Mouse (Mus musculus) erythroblast, adult 5-6 weeks (primary cell): ENCODE data around the gene Eif4e2. TPM values are rescaled to one million over a fixed set of nuclear protein-coding genes. Genes with fewer than 3 reads are reported as not detected.

Source experiments
- ATAC-seq: replicated peaks from 2 replicates; pipeline ENCODE4 v1.8.0; 2016; ENCODE audit warnings: moderate number of reproducible peaks, mild to moderate bottlenecking, moderate TSS enrichment, inconsistent platforms; ENCODE audit not compliant: poor library complexity, low FRiP score, severe bottlenecking
- total RNA-seq, 2 experiments: library from RNA; stranded (forward) in 1 of 2; stranded (reverse) in 1 of 2; fragments of 150-400 nt in 1 of 2; fragments of 200-764, 138-1000 nt in 1 of 2; gene quantifications; 2 replicates each; pipeline versions ENCODE4 v1.2.3 to v1.2.4; 2015 to 2017; ENCODE audit warnings: low replicate concordance in 2 of 2

The Eif4e2 gene
- total RNA-seq, 2 experiments from 2014 or later = 16.7 to 33.1 TPM

DNA sequence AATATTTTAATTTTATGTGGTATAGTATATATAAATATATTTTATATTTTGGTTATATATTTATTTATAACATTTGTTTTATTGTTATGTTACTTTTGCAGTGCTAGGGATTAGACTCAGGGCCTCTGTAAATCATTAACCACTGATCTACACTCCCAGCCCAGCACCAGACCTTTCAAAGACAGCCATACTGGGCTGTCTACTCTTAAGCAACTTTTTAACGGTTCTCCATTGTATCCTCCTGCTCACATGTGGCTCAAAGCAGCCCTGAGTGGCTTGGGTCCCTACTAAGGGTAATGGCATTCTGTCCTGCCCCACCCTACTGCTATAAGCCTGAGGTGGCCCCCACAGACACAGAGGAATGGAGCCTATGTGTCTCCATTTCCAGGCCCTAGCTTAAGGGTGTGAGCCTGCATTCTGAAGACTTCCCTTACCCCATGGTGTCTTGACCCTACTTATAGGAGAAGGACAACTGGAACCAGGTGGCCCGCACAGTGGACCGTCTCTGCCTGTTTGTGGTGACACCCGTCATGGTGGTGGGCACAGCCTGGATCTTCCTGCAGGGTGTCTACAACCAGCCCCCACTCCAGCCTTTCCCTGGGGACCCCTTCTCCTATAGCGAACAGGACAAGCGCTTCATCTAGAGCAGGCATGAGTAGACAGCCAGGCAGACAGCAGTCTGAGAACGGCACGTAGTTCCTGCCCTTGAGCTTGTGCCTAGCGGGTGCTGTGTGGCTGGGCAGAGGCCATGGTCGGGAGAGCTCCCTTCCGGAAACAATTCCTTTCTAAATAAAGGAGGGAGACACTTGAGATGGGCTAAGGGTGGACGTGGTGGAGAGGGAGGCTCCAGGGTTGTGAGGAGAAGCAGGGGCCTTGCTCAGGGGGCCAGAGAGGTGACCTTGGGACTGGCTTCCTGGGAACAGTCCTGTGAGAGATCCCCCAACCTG lies 15.3 kb upstream of the Eif4e2 start:
- no peak for ATAC-seq

DNA sequence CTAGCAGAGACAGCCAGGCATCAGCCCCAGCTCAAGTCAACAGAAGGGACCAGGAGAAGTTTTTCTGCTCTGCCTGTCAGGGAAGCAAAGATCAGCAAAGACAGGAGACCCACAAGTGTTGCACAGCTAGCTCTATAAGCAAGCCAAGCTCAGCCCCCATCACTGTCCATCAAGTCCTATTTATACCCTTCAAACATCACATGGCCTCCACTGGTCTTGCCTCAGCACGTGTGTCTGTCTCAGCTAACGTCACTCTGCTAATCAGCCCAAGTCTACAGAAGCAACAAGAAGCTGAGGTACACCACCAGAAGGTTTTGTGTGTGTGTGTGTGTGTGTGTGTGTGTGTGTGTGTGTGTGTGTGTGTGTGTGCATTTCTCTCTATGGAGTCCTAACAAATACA lies 12.9 kb upstream of the Eif4e2 start:
- no peak for ATAC-seq

DNA sequence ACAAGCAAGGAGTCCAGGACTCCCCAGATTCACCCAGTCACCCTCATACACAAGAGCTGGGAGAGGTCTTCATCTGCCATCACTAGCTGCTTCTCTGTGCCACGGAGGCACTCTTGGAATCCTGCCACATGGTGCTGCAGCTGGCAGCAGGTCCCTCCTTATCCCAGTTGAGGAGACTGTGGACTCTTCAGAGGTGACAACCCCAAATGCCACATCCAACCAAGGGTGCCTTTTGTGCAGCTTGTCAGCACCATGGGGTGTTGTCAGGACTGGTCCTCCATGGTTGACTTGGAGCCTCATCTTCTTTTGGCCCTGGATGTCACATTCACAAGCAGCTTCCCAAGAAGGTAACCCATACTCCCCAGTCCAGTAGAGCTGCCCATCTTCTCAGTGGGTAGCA lies 11.9 kb upstream of the Eif4e2 start:
- no peak for ATAC-seq

DNA sequence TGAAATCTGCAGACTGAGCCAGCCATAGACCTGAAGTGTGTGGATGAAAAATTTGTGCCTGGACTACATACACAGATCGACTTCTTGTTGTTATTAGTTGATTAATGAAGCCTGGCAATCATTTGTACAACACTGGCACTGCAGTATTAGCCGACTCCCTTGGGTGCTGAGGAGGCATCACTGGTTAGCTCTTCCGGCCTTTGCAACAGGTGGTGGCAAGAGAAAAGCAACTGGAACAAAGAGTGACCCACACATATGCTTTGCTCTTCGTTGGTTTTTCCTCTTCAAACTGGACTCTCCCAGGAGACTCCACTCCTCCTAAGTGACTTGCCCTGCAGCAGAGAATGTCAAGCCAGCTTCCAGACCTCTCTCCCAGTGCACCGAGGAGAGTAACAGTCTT lies 9.9 kb upstream of the Eif4e2 start:
- no peak for ATAC-seq

DNA sequence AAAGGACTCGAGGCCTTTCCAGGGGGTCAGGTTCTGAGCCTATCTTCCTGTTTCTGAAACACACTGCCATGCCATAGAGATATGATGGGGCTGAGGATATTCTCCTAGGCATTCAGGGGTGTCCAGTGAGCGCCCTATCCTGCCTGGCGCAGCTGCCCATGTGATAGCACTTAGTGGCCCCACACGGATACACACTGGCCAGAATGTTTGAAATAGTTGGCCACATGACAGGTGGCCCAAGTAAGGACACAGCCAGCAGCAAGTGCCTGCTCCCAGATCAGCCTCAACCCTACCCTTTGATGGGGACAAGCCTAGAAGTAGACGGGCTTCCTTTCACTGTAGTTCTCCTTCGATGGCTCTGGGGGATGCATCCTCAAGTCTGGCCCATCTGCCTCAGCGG lies 9.2 kb upstream of the Eif4e2 start, which contains the start of gene Chrng:
Gene Chrng, plus strand, starts transcription at position 193 of the 400 bp plus-strand sequence.
- ATAC-seq = no peak

DNA sequence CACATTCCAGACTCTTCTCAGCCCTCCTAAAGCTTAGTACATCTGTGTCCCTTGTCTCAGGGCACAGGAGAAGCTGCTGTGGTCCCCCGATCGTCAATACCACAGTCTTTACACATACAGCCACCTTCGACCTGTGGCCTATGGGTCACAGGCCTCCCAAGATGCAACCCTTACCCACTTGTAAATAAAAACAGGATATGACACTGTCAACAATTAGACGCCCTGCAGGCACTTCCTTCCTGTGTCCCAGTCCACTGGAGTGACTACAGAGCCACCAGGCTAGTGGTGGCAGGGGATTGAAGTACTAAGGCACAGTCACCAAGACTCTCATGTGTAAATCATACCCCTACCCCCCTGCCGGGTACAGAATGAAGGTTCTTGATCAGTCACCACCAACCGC lies 8.7 kb upstream of the Eif4e2 start:
- ATAC-seq = no peak

DNA sequence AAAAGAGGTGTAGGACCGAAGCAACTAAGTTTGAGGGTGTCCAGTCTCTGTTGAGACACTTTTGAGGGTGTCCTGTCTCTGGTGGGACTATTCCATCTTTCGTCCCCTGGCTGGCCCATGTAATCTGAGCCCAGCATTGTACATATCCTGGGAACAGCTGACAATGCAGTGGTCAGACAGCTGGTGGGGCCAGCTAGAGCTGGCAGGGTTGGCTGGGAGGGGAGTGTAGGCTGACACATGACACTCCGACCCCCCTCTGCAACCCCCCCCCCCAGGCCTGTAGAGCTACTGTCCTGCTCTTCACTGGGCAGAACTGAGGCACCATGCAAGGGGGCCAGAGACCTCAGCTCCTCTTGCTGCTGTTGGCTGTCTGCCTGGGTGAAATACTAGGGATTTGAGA lies 8.2 kb upstream of the Eif4e2 start:
- ATAC-seq = no peak

DNA sequence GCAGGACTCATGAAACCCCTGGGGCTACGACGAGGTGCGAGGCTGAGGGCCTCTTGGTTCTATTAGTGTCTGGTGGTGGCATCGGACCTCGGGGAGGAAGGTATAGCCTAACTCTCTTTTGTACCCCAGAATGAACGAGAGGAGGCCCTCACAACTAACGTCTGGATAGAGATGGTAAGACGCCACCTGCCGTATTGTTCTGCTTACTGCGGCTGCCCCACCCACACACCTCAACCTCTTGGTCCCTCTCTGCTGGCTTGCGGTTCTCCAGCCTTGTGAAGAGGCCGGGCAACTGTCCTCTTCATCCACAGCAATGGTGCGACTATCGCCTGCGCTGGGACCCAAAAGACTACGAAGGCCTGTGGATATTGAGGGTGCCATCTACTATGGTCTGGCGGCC lies 7.4 kb upstream of the Eif4e2 start:
- no peak for ATAC-seq

DNA sequence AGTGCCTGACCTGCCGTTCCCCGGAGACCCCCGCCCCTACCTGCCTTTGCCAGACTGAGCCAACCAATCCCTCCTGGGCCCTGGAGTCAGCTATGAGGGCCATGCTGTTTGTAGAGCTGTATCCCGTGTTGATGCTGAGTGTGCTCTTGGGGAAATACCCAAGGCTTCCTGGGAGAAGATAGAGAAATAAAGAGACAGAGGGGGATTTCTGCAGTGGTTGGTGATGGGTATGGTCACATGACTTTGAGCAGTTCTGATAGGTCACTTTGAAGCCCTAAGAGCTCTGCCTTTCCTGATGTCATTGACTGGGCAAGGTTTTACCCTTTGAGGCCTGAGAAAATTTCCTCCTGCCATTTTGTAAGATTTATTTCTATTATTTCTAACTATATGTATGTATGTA lies 2.3 kb upstream of the Eif4e2 start:
- no peak for ATAC-seq

DNA sequence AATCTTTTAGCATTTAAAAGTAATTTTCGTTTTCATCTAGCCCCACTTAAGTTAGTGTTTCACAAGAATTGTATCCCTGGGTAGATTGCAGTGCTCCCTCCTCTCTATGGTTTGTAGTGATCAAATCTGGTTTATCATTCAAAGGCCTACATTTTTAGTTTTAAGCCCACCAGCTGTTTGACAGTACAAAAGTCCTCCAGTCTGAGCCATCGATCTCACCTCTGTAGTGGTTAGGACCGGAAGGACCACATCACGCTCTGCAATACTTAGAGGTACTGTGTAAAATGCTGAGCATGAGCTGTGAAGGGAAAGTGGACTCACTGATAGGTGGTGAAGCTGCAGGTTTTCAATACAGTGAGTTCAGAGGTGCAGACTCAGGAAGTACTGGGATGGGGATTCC lies 1.0 kb downstream of the Eif4e2 start:
- ATAC-seq = no peak

DNA sequence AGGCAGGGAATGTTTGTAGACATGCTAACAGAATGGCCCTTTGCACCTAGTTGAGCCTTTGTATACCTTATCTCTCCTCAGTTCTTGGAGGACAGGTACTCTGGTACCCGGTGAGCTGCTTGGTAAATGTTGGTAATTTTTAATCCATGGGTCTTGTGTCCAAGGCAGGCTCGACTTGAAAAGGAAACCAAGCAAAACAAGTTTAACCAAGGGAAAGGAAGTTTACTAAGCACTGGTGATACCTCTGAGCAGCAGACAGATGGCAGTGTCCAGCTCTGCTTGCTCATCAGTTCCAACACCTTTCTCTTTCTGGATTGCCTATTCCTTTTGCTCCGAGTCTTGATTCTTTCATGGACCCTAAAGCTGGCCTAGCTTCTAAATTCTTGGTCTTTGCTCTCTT lies 4.2 kb downstream of the Eif4e2 start:
- ATAC-seq = no peak

DNA sequence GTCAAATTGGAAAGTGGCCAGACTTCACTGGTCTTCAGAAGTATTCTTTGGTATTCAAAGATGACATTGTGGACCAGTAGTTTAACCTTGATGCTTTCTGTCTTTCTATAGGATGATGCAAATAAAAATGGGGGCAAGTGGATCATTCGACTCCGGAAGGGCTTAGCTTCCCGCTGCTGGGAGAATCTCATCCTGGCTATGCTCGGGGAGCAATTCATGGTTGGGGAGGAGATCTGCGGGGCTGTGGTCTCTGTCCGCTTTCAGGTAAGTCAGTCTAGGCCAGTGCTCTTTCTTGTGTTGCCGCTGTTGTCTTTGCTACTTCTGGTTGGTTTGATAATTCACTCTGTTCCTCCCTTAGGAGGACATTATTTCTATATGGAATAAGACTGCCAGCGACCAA lies 12.0 kb downstream of the Eif4e2 start:
- ATAC-seq = no peak

DNA sequence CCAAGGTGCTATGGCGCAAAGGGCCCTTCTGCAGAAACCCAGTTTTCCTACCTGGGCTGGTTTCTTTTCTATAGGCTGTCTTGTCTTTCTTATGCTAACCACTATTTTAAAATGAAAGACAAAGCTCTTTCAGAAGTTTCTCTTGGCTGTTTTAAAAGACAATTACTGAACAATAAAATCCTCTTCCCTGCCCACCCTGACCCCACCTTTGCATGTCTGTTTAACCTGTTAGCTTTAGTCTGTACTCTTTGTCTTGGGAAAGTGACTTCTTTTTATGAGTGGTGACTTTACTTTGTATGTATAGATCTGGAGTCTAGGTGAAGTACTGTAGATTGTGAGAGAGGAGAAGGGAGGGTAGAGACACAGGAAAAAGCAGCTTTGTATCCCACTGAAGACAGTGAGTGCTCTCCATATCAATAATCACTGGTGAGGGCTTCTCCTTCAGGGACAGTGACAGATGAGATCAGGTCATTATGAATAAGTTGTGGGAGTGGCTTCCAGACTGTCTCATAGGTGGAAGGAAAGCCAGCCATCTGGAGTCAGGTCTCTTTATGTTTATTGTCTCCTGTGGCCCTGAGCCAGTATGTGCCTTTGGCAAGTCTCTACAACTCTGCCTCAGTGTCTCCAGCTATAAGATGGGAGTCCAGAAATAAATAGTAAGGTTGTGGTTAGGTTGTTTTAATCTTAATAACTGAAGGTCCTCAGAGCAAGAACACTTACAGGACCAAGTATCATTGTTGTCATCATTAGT lies 12.9 kb downstream of the Eif4e2 start:
- no peak for ATAC-seq

DNA sequence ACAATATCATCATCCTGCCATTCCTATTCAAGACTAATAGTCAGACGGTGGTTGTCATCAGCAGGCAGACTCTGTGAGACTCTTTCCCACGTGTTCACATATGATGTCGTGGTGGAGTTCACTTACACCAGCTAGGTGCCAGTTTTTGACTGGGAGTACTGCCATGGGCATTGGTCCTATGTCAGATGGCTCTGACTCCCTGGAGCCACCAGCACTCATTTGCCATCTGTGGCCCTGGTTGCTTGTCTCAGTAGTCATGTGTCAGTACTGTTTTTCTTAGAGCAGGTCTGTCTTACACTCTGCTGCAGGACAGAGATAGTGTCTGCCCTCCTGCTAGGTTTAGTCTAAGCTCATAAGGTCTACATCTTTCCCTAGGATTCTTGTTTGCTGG lies 13.4 kb downstream of the Eif4e2 start:
- ATAC-seq = no peak

DNA sequence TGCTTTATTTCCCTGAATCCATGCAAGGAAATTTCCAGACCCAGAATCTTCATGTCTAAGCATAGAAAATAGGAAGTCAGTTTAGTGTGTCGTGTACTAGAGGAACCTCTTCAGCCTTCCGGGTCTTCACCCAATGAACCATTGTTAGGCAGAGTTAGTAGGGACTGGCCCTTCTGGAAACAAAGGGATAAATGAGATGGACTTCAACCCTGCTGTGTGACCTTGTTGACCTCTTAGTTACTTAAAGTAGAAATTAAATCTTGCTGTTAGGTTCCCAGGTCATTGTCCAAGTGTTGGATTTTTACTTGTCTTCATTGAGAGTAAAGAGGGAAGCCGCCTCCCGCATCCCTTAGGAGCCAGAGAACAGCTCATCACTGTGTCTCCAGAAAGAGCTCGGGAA lies 16.9 kb downstream of the Eif4e2 start:
- ATAC-seq = no peak

DNA sequence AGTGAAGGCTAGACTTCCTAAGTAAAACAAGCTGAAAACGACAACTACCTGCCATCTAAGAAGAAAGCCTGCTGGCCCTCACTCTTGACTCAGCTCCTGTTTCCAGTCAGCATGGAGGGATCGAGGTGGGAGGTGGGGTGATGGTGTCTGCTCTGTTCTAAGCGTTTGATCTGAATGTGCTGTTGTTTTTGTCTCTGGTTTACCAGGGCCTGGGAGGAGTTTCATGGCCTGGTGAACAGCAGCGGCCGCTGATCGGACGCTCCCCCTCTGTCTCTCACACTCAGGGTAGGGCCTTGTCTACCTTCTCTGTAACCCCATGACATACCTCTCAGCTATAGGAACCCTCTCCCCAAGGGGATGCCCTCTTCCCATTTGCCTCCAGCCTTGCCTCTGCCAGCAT lies 18.5 kb downstream of the Eif4e2 start:
- no peak for ATAC-seq

DNA sequence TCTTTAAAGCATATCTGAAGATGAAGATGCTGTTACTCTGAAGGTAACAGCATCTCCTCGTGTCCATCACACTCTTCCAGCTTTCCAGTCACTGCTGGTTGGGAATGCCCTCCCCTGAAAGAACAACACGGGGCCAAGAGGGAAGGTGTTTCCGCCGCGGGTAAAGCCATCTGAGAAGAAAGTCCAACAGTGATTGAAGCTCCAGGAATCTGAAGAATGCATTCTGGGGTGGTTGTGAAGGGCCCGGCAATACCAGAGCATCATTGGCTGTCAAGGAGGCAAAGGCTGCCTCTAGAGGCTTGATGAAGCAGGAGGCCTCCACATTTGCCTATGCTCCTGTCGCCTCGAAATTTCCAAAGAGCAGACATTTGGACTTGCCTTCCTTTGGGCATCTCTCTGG lies 25.3 kb downstream of the Eif4e2 start:
- ATAC-seq = no peak

DNA sequence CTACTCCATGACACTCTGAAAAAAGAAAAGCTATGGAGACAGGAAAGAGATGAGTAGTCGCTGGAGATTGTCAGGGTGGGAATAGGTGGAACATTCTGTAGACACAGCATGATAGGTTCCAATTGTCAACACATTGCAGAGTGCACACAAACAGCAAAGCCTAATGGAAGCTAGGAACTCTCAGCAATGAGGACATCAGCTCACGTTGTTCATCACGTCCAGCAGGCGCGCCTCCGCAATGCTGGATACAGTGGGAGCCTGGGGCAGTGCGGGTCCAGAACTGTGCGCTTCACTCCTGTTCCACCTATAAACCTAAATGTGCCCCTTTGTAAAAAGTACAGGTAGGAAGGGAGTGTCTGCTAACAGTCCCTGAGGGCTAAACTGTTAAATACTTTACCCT lies 29.3 kb downstream of the Eif4e2 start:
- no peak for ATAC-seq

DNA sequence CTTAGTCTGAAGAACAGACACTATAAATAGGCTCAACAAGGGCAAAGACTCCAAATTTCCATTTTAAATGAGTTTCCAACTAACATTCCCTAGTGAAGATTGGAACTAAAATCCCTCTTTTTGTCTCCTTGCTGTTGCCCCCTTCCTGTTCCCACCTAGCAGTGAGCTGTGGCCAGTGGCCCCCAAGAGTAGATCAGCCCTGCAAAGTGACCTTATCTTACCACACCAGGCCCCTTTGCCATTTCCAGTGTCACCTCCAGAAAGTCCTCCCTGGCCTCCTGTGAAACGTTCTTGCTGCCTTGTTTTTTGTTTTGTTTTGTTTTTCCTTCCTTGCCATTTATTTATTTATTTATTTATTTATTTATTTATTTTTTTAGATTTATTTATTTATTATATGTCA lies 31.7 kb downstream of the Eif4e2 start:
- ATAC-seq = no peak

DNA sequence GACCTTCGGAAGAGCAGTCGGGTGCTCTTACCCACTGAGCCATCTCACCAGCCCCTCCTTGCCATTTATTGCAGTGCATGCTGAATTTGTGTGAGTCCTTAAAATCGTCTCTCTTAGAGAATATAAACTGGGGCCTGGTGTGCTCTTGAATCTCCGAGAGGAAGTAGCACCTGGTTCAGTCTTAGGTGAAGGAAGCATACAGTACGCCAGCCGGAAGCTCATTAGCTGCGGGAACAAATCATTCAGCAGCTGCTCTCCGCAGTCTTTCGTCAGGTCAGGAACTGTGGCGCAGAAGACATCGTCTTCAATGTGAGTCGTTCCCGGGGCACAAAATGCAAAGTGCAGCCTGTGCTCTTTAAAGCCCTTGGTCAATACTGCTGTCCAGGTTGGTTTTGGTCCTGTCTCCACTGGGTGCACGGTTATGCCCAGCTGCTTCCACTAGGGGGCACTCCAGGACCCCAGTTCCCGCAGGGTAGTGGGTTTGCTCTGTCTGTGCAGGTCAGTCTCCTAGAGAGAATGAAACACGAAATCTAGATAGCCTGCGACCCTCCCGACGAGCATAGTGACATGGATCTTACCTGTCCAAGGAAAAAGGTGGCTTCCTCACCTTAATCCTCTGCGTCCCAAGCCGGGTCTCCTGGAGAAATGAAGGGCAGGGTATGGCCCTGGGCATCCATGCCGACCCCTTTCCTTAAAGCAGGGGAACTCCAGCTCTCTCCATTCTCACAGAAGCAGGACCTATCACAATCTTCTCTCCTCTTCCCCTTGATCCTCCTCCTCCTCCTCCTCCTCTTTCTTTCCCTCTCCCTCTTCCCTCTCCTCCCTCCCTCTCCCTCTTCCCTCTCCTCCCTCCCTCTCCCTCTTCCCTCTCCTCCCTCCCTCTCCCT lies 32.5 kb downstream of the Eif4e2 start:
- peak; percentile 88 for ATAC-seq
